Mouse (Mus musculus): ENCODE data around the gene Washc1.
"Not testable (repeated sequence)": the region's sequence is repeated elsewhere in the genome, so short reads cannot be mapped to it uniquely, and the experiment has no call there.

Gene Washc1

GRCm38 (mm10) chr17:66111402-66111959, at the start of gene Washc1:
Gene Washc1, plus strand, starts transcription at chr17:66111545.
- peak; percentile 74 for DNase-seq (ENCODE audit: low spot score)

GRCm38 (mm10) chr17:66065115-66065514, 46.2 kb upstream of the Washc1 start:
- DNase-seq (ENCODE audit: low spot score): no peak

GRCm38 (mm10) chr17:66069036-66069435, 42.3 kb upstream of the Washc1 start:
- not testable (repeated sequence) for DNase-seq (ENCODE audit: low spot score)

- DNase-seq (ENCODE audit: low spot score): no peak
These were observed 37.4 kb upstream of the Washc1 start for GRCm38 (mm10) chr17:66073971-66074370.

- DNase-seq (ENCODE audit: low spot score): no peak
These were observed 35.5 kb upstream of the Washc1 start for GRCm38 (mm10) chr17:66075827-66076173.

GRCm38 (mm10) chr17:66076174-66076927, 35.0 kb upstream of the Washc1 start:
- DNase-seq (ENCODE audit: low spot score): peak; percentile 16

GRCm38 (mm10) chr17:66076934-66077333, 34.4 kb upstream of the Washc1 start, which contains the start of gene Ankrd12:
Gene Ankrd12, minus strand, starts transcription at chr17:66077089.
- peak; percentile 90 for DNase-seq (ENCODE audit: low spot score)

GRCm38 (mm10) chr17:66077437-66077850, 33.9 kb upstream of the Washc1 start:
- no peak for DNase-seq (ENCODE audit: low spot score)

- DNase-seq (ENCODE audit: low spot score): no peak
These were observed 26.9 kb upstream of the Washc1 start for GRCm38 (mm10) chr17:66084486-66084885.

GRCm38 (mm10) chr17:66085038-66085437, 26.3 kb upstream of the Washc1 start:
- no peak for DNase-seq (ENCODE audit: low spot score)

- DNase-seq (ENCODE audit: low spot score): no peak
These were observed 21.1 kb upstream of the Washc1 start for GRCm38 (mm10) chr17:66090251-66090650.

GRCm38 (mm10) chr17:66091392-66091791, 20.0 kb upstream of the Washc1 start:
- DNase-seq (ENCODE audit: low spot score): no peak

GRCm38 (mm10) chr17:66092065-66092464, 19.3 kb upstream of the Washc1 start:
- DNase-seq (ENCODE audit: low spot score): no peak

- DNase-seq (ENCODE audit: low spot score): no peak
These were observed 18.7 kb upstream of the Washc1 start for GRCm38 (mm10) chr17:66092664-66093063.

- DNase-seq (ENCODE audit: low spot score): no peak
These were observed 10.6 kb upstream of the Washc1 start for GRCm38 (mm10) chr17:66100566-66101379.

- DNase-seq (ENCODE audit: low spot score): peak; percentile 82
These were observed 9.7 kb upstream of the Washc1 start, which contains the start of gene Ndufv2 for GRCm38 (mm10) chr17:66101380-66102330. Gene Ndufv2, minus strand, starts transcription at chr17:66101559.

GRCm38 (mm10) chr17:66104076-66104475, 7.3 kb upstream of the Washc1 start:
- DNase-seq (ENCODE audit: low spot score): no peak

- peak; percentile 62 for DNase-seq (ENCODE audit: low spot score)
These were observed 4.6 kb upstream of the Washc1 start for GRCm38 (mm10) chr17:66106601-66107267.

- DNase-seq (ENCODE audit: low spot score): no peak
These were observed 3.9 kb upstream of the Washc1 start for GRCm38 (mm10) chr17:66107466-66107865.

- no peak for DNase-seq (ENCODE audit: low spot score)
These were observed 3.1 kb upstream of the Washc1 start for GRCm38 (mm10) chr17:66108198-66108597.

- no peak for DNase-seq (ENCODE audit: low spot score)
These were observed 599 bp upstream of the Washc1 start for GRCm38 (mm10) chr17:66110746-66111145.
